Comparison of ENCODE assay signal across 46 mouse cellular contexts in the genomic region with DNA sequence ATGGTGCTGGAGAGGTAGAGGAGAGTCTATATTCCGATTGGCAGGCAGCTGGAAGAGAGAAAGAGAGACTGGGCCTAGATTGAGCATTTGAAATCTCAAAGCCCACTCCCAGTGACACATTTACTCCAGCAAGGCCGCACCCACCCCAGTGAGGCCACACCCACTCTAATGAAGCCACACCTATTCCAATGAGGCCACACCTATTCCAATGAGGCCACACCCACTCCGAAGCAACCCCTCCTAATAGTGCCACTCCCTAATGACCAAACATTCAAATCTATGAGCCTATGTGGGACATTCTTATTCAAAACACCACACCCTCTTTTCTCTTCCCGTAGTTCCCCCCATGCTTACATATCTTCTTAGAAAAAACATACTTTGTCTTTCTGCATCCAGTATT. TPM values are rescaled to one million over a fixed set of nuclear protein-coding genes. Genes with fewer than 3 reads are reported as not detected.
"Had no signal": no experiment of that assay in that cellular context is flagged by ENCODE, and none has a peak within 500 bp of the region (broad histone marks: within the 10 kb centered on the region; RNA-seq: fewer than 3 reads in every experiment).

No protein-coding gene starts in this region.

- DNase-seq: left cerebral cortex, postnatal 4 days; liver; liver, embryonic 13.5 days; liver, postnatal 0 days; lung, adult 18-20 months; lung, adult 2 months; lung, embryonic 14.5 days; lung, postnatal 10 days; lung, postnatal 14 days; lung, postnatal 36 days; lung, postnatal 4 days; midbrain, embryonic 14.5 days had no signal

- H3K9ac ChIP-seq: limb, embryonic 12.5 days; limb, embryonic 13.5 days; limb, embryonic 15.5 days; liver, embryonic 12.5 days; liver, embryonic 13.5 days; liver, embryonic 14.5 days; liver, embryonic 15.5 days; liver, postnatal 0 days; lung, embryonic 14.5 days; lung, embryonic 15.5 days; midbrain, embryonic 12.5 days; midbrain, embryonic 13.5 days; midbrain, embryonic 15.5 days had no signal

- H3K4me3 ChIP-seq: limb, embryonic 10.5 days; limb, embryonic 12.5 days; limb, embryonic 13.5 days; limb, embryonic 15.5 days; liver, embryonic 12.5 days; liver, embryonic 13.5 days; liver, embryonic 15.5 days; lung, embryonic 15.5 days; megakaryocyte, embryonic 14.5 days; midbrain, embryonic 10.5 days; midbrain, embryonic 12.5 days; midbrain, embryonic 13.5 days; midbrain, embryonic 15.5 days; myocyte had no signal

- H3K4me1 ChIP-seq: limb, embryonic 10.5 days; limb, embryonic 12.5 days; limb, embryonic 13.5 days; limb, embryonic 15.5 days; liver, embryonic 12.5 days; liver, embryonic 13.5 days; liver, embryonic 15.5 days; lung, embryonic 15.5 days; midbrain, embryonic 10.5 days; midbrain, embryonic 12.5 days; midbrain, embryonic 13.5 days; midbrain, embryonic 15.5 days had no signal

- H3K9me3 ChIP-seq: limb, embryonic 10.5 days; limb, embryonic 13.5 days; limb, embryonic 15.5 days; liver, embryonic 13.5 days; liver, embryonic 15.5 days; lung, embryonic 15.5 days; megakaryocyte, embryonic 14.5 days; midbrain, embryonic 10.5 days; midbrain, embryonic 12.5 days; midbrain, embryonic 13.5 days; midbrain, embryonic 15.5 days had no signal

- H3K36me3 ChIP-seq: limb, embryonic 10.5 days; limb, embryonic 12.5 days; limb, embryonic 13.5 days; limb, embryonic 15.5 days; liver, embryonic 12.5 days; liver, embryonic 13.5 days; liver, embryonic 15.5 days; lung, embryonic 15.5 days; midbrain, embryonic 10.5 days; midbrain, embryonic 12.5 days; midbrain, embryonic 13.5 days; midbrain, embryonic 15.5 days had no signal

- H3K27ac ChIP-seq: limb, embryonic 10.5 days; limb, embryonic 12.5 days; limb, embryonic 13.5 days; limb, embryonic 15.5 days; liver, embryonic 12.5 days; liver, embryonic 13.5 days; liver, embryonic 14.5 days; liver, embryonic 15.5 days; lung, embryonic 15.5 days; macrophage; midbrain, embryonic 10.5 days; midbrain, embryonic 12.5 days; midbrain, embryonic 13.5 days; midbrain, embryonic 15.5 days had no signal

- H3K4me2 ChIP-seq: limb, embryonic 12.5 days; limb, embryonic 13.5 days; limb, embryonic 15.5 days; liver, embryonic 11.5 days; liver, embryonic 12.5 days; liver, embryonic 13.5 days; liver, embryonic 15.5 days; lung, embryonic 14.5 days; lung, embryonic 15.5 days; midbrain, embryonic 11.5 days; midbrain, embryonic 12.5 days; midbrain, embryonic 13.5 days; midbrain, embryonic 15.5 days had no signal

- H3K27me3 ChIP-seq: limb, embryonic 12.5 days; limb, embryonic 13.5 days; limb, embryonic 15.5 days; lung, embryonic 15.5 days; midbrain, embryonic 12.5 days; midbrain, embryonic 13.5 days; midbrain, embryonic 15.5 days had no signal

- ATAC-seq: liver, embryonic 12.5 days; liver, postnatal 0 days; lung, postnatal 0 days; midbrain, embryonic 13.5 days; midbrain, embryonic 15.5 days; midbrain, embryonic 16.5 days had no signal

RNA-seq across cellular contexts. Expression of a gene that starts 13.3 kb away (rescaled TPM):
- total RNA-seq: left cerebral cortex, adult 8-10 months; left cerebral cortex, postnatal 10 days; left cerebral cortex, postnatal 14 days; left cerebral cortex, postnatal 25 days; left cerebral cortex, postnatal 36 days; left cerebral cortex, postnatal 4 days; megakaryocyte progenitor cell, adult 5-6 weeks; megakaryocyte, adult 5-6 weeks; midbrain, postnatal 0 days; monocyte, adult 5-6 weeks had no signal
- polyA plus RNA-seq: limb, embryonic 10.5 days; limb, embryonic 11.5 days; limb, embryonic 12.5 days; liver, embryonic 11.5 days; liver, embryonic 12.5 days; liver, embryonic 13.5 days; liver, embryonic 14.5 days; liver, embryonic 15.5 days; lung, embryonic 14.5 days; lung, embryonic 15.5 days; macrophage; midbrain, embryonic 10.5 days; midbrain, embryonic 11.5 days; midbrain, embryonic 12.5 days; midbrain, embryonic 13.5 days; midbrain, embryonic 14.5 days; midbrain, embryonic 15.5 days; midbrain, embryonic 16.5 days; midbrain, postnatal 0 days; neural tube, embryonic 11.5 days had no signal

RNA-seq across cellular contexts. Expression of a gene that starts 13.9 kb away (rescaled TPM):
- total RNA-seq: megakaryocyte, adult 5-6 weeks had no signal
- polyA plus RNA-seq: macrophage had no signal

RNA-seq across cellular contexts. Expression of a gene that starts 41.7 kb away (rescaled TPM):
- total RNA-seq: left cerebral cortex, adult 8-10 months; left cerebral cortex, postnatal 10 days; left cerebral cortex, postnatal 14 days; left cerebral cortex, postnatal 25 days; left cerebral cortex, postnatal 36 days; left cerebral cortex, postnatal 4 days; liver, adult 2 months; megakaryocyte progenitor cell, adult 5-6 weeks; megakaryocyte, adult 5-6 weeks; midbrain, postnatal 0 days; monocyte, adult 5-6 weeks had no signal
- polyA plus RNA-seq: limb, embryonic 10.5 days; limb, embryonic 11.5 days; limb, embryonic 12.5 days; limb, embryonic 13.5 days; limb, embryonic 14.5 days; limb, embryonic 15.5 days; liver, embryonic 11.5 days; liver, embryonic 12.5 days; liver, embryonic 13.5 days; liver, embryonic 14.5 days; liver, embryonic 15.5 days; liver, embryonic 16.5 days; liver, postnatal 0 days; lung, adult 2 months; lung, embryonic 14.5 days; lung, embryonic 15.5 days; lung, embryonic 16.5 days; lung, postnatal 0 days; macrophage; midbrain, embryonic 10.5 days; midbrain, embryonic 11.5 days; midbrain, embryonic 12.5 days; midbrain, embryonic 13.5 days; midbrain, embryonic 14.5 days; midbrain, embryonic 15.5 days; midbrain, embryonic 16.5 days; midbrain, postnatal 0 days; myocyte; neural tube, embryonic 11.5 days had no signal
